Comparison of ENCODE assay signal across 8 mouse cellular contexts in genomic region chr15:98985240-98985981, GRCm38 (mm10). TPM values are rescaled to one million over a fixed set of nuclear protein-coding genes. Genes with fewer than 3 reads are reported as not detected.
A peak's percentile ranks its signal among the peaks of the same experiment; 100 is the strongest.
DNase-seq lines count a peak whose midpoint lies in the region; ATAC-seq and TF ChIP-seq lines count a peak whose summit lies in the region.

No protein-coding gene starts in this region.

- H3K4me3 ChIP-seq in cerebellum, adult 2 months (replicated peaks; ENCODE audit: insufficient read depth, low read depth, low read length), result peak overlapping the region; percentile 55
- H3K4me3 ChIP-seq in lung, embryonic 16.5 days (ENCODE audit: low read length), result peak overlapping the region; percentile 62
- H3K4me3 ChIP-seq in olfactory bulb, adult 2 months (ENCODE audit: insufficient read depth, low read depth, low read length), result peak overlapping the region; percentile 53

- peak; percentile 91 for TF ChIP-seq POLR2A in cerebellum, adult 2 months (IDR thresholded peaks at IDR 0.05; ENCODE audit: borderline replicate concordance, insufficient read depth, low read length)
- peak; percentile 53; the same call in 1 of the 2 replicates for TF ChIP-seq POLR2A in olfactory bulb, adult 2 months (IDR thresholded peaks at IDR 0.05; ENCODE audit: insufficient read depth, low read depth, low read length)

- DNase-seq in MN1 (ENCODE audit: low spot score), result peak; percentile 93
- DNase-seq in cerebellum, adult 2 months, result peak; percentile 85 to 87
- peak; percentile 62 for DNase-seq in forelimb bud, embryonic 11.5 days (ENCODE audit: low read depth, low spot score)
- DNase-seq in layer of hippocampus, adult 8-10 months (ENCODE audit: low spot score in 2 of 2), result peak; percentile 74 to 76
- DNase-seq in thymus, postnatal 14 days, result peak; percentile 76

- peak overlapping the region; percentile 79 for H3K9ac ChIP-seq in lung, embryonic 16.5 days (ENCODE audit: low read length)

- no peaks in the 10 kb centered on the region for H3K9me3 ChIP-seq in lung, embryonic 16.5 days (ENCODE audit: control insufficient read depth, low read length)

- H3K27ac ChIP-seq in cerebellum, adult 2 months (ENCODE audit: insufficient read depth, low read length), result peak overlapping the region; percentile 83
- peak overlapping the region; percentile 92 for H3K27ac ChIP-seq in lung, embryonic 16.5 days (ENCODE audit: low read length)
- H3K27ac ChIP-seq in olfactory bulb, adult 2 months (ENCODE audit: insufficient read depth, low read depth, low read length), result peak overlapping the region; percentile 94

- peak; percentile 82 to 96 for ATAC-seq in hematopoietic stem cell, adult 5-6 weeks (replicated peaks in 1 of 2; ENCODE audit: insufficient read depth in 1 of 2, low FRiP score in 2 of 2, low TSS enrichment in 1 of 2, low read depth in 1 of 2, poor library complexity in 2 of 2, severe bottlenecking in 2 of 2)
- ATAC-seq in lung, embryonic 16.5 days (ENCODE audit: low read depth), result peak; percentile 89

- TF ChIP-seq CTCF in cerebellum, adult 2 months (IDR thresholded peaks at IDR 0.05; ENCODE audit: borderline replicate concordance, insufficient read depth, low read depth, low read length), result no peak
- TF ChIP-seq CTCF in olfactory bulb, adult 2 months (IDR thresholded peaks at IDR 0.05; ENCODE audit: insufficient read depth, low read depth, low read length), result no peak

- peaks cover 6% of the 10 kb centered on the region; the same call in 1 of the 2 replicates for H3K4me1 ChIP-seq in cerebellum, adult 2 months (ENCODE audit: control insufficient read depth, insufficient read depth, low read length)
- peaks cover 27% of the 10 kb centered on the region for H3K4me1 ChIP-seq in lung, embryonic 16.5 days (replicated peaks; ENCODE audit: control insufficient read depth, insufficient read depth, low read length)
- peaks cover 28% of the 10 kb centered on the region for H3K4me1 ChIP-seq in olfactory bulb, adult 2 months (ENCODE audit: control insufficient read depth, insufficient read depth, low read length)

- H3K4me2 ChIP-seq in lung, embryonic 16.5 days (ENCODE audit: low read depth, low read length), result peak overlapping the region; percentile 70

- WGBS in cerebellum, adult 2 months, result under 1% methylated on average over 29 of the region's 29 CpGs
- WGBS in lung, embryonic 16.5 days, result 2% methylated on average over 29 of the region's 29 CpGs
- WGBS in olfactory bulb, adult 2 months, result 1% methylated on average over 29 of the region's 29 CpGs

- H3K27me3 ChIP-seq in cerebellum, adult 2 months (ENCODE audit: control insufficient read depth, insufficient read depth, low read length), result no peaks in the 10 kb centered on the region
- H3K27me3 ChIP-seq in lung, embryonic 16.5 days (ENCODE audit: control insufficient read depth, insufficient read depth, low read depth, low read length), result no peaks in the 10 kb centered on the region

- H3K36me3 ChIP-seq in lung, embryonic 16.5 days (ENCODE audit: control insufficient read depth, insufficient read depth, low read length), result no peaks in the 10 kb centered on the region

RNA-seq across cellular contexts. Expression of gene Tuba1a, which starts 31.9 kb away (rescaled TPM):
- polyA plus RNA-seq in cerebellum, adult 2 months (2012; rRNA removed), result 1,294 and 1,344 TPM in 2 replicates
- total RNA-seq in hematopoietic stem cell, adult 5-6 weeks (2017), result 35.1 and 40.0 TPM in 2 replicates
- total RNA-seq in layer of hippocampus, adult 8-10 months (2022), result 100 to 1,000 TPM; 800 to 882 (median 860) TPM
- polyA plus RNA-seq in lung, embryonic 16.5 days (2015; fragmentation: Nextera tagmentation; extraction: Ambion mirVana), result 870 and 906 TPM in 2 replicates
- 1,035 TPM in 1 of 2 replicates, not detected in the other for polyA plus RNA-seq in olfactory bulb, adult 2 months (2012; ENCODE audit: insufficient read depth, insufficient read length, low replicate concordance, missing spikeins)

RNA-seq across cellular contexts. Expression of gene Gm49450, which starts 32.1 kb away (rescaled TPM):
- 0.75 and 2.6 TPM in 2 replicates for polyA plus RNA-seq in cerebellum, adult 2 months (2012; rRNA removed)
- 12.9 TPM in 1 of 2 replicates, not detected in the other for total RNA-seq in hematopoietic stem cell, adult 5-6 weeks (2017)
- not detected for total RNA-seq in layer of hippocampus, adult 8-10 months (2022)
- polyA plus RNA-seq in lung, embryonic 16.5 days (2015; fragmentation: Nextera tagmentation; extraction: Ambion mirVana), result not detected in 2 replicates
- polyA plus RNA-seq in olfactory bulb, adult 2 months (2012; ENCODE audit: insufficient read depth, insufficient read length, low replicate concordance, missing spikeins), result not detected in 2 replicates

RNA-seq across cellular contexts. Expression of gene Tuba1c, which starts 44.3 kb away (rescaled TPM):
- 6.4 and 9.0 TPM in 2 replicates for polyA plus RNA-seq in cerebellum, adult 2 months (2012; rRNA removed)
- total RNA-seq in hematopoietic stem cell, adult 5-6 weeks (2017), result 58.2 and 65.1 TPM in 2 replicates
- total RNA-seq in layer of hippocampus, adult 8-10 months (2022), result 10 to 100 TPM; 47.7 to 64.5 (median 52.7) TPM
- 226 and 230 TPM in 2 replicates for polyA plus RNA-seq in lung, embryonic 16.5 days (2015; fragmentation: Nextera tagmentation; extraction: Ambion mirVana)
- polyA plus RNA-seq in olfactory bulb, adult 2 months (2012; ENCODE audit: insufficient read depth, insufficient read length, low replicate concordance, missing spikeins), result not detected in 2 replicates

RNA-seq across cellular contexts. Expression of gene Tuba1b, which starts 51.0 kb away (rescaled TPM):
- 1,352 and 1,359 TPM in 2 replicates for polyA plus RNA-seq in cerebellum, adult 2 months (2012; rRNA removed)
- 672 and 707 TPM in 2 replicates for total RNA-seq in hematopoietic stem cell, adult 5-6 weeks (2017)
- total RNA-seq in layer of hippocampus, adult 8-10 months (2022), result 100 to 1,000 TPM; 488 to 526 (median 515) TPM
- 1,812 and 1,892 TPM in 2 replicates for polyA plus RNA-seq in lung, embryonic 16.5 days (2015; fragmentation: Nextera tagmentation; extraction: Ambion mirVana)
- 649 and 1,228 TPM in 2 replicates for polyA plus RNA-seq in olfactory bulb, adult 2 months (2012; ENCODE audit: insufficient read depth, insufficient read length, low replicate concordance, missing spikeins)

Comparison
In these comparisons a context has a peak if more than half of its experiments do, and no peak if none do; other contexts are left out.
1. Peak in every context shown above with its lines: DNase-seq, ATAC-seq, H3K4me3 ChIP-seq and H3K27ac ChIP-seq.
2. RNA of gene Tuba1c, which starts 44.3 kb away (polyA plus RNA-seq): 226 to 230 TPM in lung, embryonic 16.5 days; 6.4 to 9.0 TPM in cerebellum, adult 2 months and not detected in olfactory bulb, adult 2 months; every median in the first group is over 10 times any median in the second.